Mouse (Mus musculus) small intestine, adult 2 months (tissue): ENCODE measurements around the gene Hoxb3.

Experiments used
- CTCF ChIP-seq: fragments of 200-500 bp; IDR thresholded peaks from 2 replicates; pipeline ENCODE4 v1.5.1; 2012; ENCODE audit warnings: low read depth, mild to moderate bottlenecking, control low read depth, inconsistent platforms, low read length, moderate library complexity, mixed read lengths; ENCODE audit not compliant: insufficient replicate concordance, insufficient read length; ENCODE audit errors: extremely low read depth
- POLR2A ChIP-seq: fragments of 200-500 bp; IDR thresholded peaks from 2 replicates; pipeline ENCODE4 v1.6.1; 2012; ENCODE audit warnings: low read depth, mild to moderate bottlenecking, control low read depth, inconsistent platforms, low read length, moderate library complexity

DNA sequence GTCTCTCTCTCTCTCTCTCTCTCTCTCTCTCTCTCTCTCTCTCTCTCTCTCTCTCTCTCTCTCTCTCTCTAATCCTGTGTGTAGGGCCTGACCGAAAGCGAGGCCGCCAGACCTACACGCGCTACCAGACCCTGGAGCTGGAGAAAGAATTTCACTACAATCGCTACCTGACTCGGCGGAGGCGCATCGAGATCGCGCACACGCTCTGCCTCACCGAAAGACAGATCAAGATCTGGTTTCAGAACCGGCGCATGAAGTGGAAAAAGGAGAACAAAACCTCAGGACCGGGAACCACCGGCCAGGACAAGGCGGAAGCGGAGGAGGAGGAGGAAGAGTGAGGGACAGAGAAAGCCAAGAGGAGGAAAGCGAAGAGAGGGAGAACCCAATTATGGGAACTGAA, 33.8 kb upstream of the Hoxb3 start:
- TF ChIP-seq POLR2A (no peak), CTCF (no peak)
